Mouse (Mus musculus) hindbrain, embryonic 16.5 days (tissue): Measurements from ENCODE around the gene Eif2b5. TPM values are rescaled to one million over a fixed set of nuclear protein-coding genes. Genes with fewer than 3 reads are reported as not detected.

ENCODE experiments used
- ATAC-seq: fragments of 200-750 bp; cut with Nextera tagmentation; 2 replicates; pipeline ENCODE4 v1.8.0; 2017; ENCODE audit warnings: moderate TSS enrichment, moderate library complexity
- H3K27ac ChIP-seq: fragments of 300-500 bp; sonication (generic); 2 replicates; pipeline ENCODE4 v1.5.1; 2014; ENCODE audit warnings: low read depth, mild to moderate bottlenecking, control low read depth, low read length, moderate library complexity
- H3K27me3 ChIP-seq: fragments of 300-500 bp; sonication (generic); replicated peaks from 2 replicates; pipeline ENCODE4 v1.6.1; 2014; ENCODE audit warnings: low read length; ENCODE audit not compliant: control insufficient read depth, insufficient read depth
- H3K36me3 ChIP-seq: fragments of 300-500 bp; sonication (generic); 2 replicates; pipeline ENCODE4 v1.6.1; 2014; ENCODE audit warnings: mild to moderate bottlenecking, low read length, moderate library complexity, mixed read lengths; ENCODE audit not compliant: control insufficient read depth, insufficient read depth
- H3K4me1 ChIP-seq: fragments of 300-500 bp; sonication (generic); 2 replicates; pipeline ENCODE4 v1.6.1; 2014; ENCODE audit warnings: low read depth, low read length; ENCODE audit not compliant: control insufficient read depth, insufficient read depth
- H3K4me2 ChIP-seq: fragments of 300-500 bp; sonication (generic); 2 replicates; pipeline ENCODE4 v1.6.1; 2014; ENCODE audit warnings: mild to moderate bottlenecking, low read length, control low read depth, moderate library complexity
- H3K4me3 ChIP-seq: fragments of 300-500 bp; sonication (generic); 2 replicates; pipeline ENCODE4 v1.5.1; 2014; ENCODE audit warnings: mild to moderate bottlenecking, low read length, control low read depth, moderate library complexity
- H3K9ac ChIP-seq: fragments of 300-500 bp; sonication (generic); 2 replicates; pipeline ENCODE4 v1.6.1; 2014; ENCODE audit warnings: low read depth, mild to moderate bottlenecking, control low read depth, low read length, moderate library complexity
- H3K9me3 ChIP-seq: fragments of 300-500 bp; sonication (generic); 2 replicates; pipeline ENCODE4 v1.6.1; 2014; ENCODE audit warnings: mild to moderate bottlenecking, low read length, moderate library complexity; ENCODE audit not compliant: control insufficient read depth
- WGBS: fragments of 180-500 bp; shearing (Covaris S2); extraction: QIAGEN DNeasy Blood & Tissue Kit; methylation state at CpG from one replicate; pipeline ENCODE4 v1.1.7; 2014; 5-methylcytosine and 5-hydroxymethylcytosine counted together
- polyA plus RNA-seq: library from polyadenylated mRNA; unstranded; fragments of >200 nt; fragmentation: Nextera tagmentation; extraction: Ambion mirVana; gene quantifications from 2 replicates; pipeline ENCODE4 v1.2.1, GENCODE M21; 2015

Gene Eif2b5
- polyA plus RNA-seq, 1 experiment from 2014 or later: 97.3 TPM

- H3K9ac ChIP-seq: no peak overlapping the region
- 80% methylated on average over 7 of the region's 7 CpGs for WGBS
- no peak overlapping the region for H3K4me3 ChIP-seq
- ATAC-seq: no peak
- H3K27ac ChIP-seq: no peak overlapping the region
- H3K4me1 ChIP-seq: no peaks in the 10 kb centered on the region
- H3K4me2 ChIP-seq: no peak overlapping the region
- H3K27me3 ChIP-seq: no peaks in the 10 kb centered on the region
- H3K36me3 ChIP-seq: peaks cover 55% of the 10 kb centered on the region
- no peaks in the 10 kb centered on the region for H3K9me3 ChIP-seq
Observed at GRCm38 (mm10) chr16:20557381-20557780, 58.8 kb downstream of the Eif2b5 start.

Other genes starting within 250 kb of the Eif2b5 start
- 69.8 and 75.2 TPM in 2 replicates for gene Parl, start 196.4 kb upstream of the Eif2b5 start, polyA plus RNA-seq
- gene Cyp2ab1, start 173.4 kb upstream of the Eif2b5 start, polyA plus RNA-seq: not detected in 2 replicates
- gene Abcc5, start 72.4 kb upstream of the Eif2b5 start, polyA plus RNA-seq: 123 and 150 TPM in 2 replicates
- gene Dvl3, start 18.2 kb downstream of the Eif2b5 start, polyA plus RNA-seq: 28.5 and 40.4 TPM in 2 replicates
- 1,253 and 1,320 TPM in 2 replicates for gene Ap2m1, start 36.7 kb downstream of the Eif2b5 start, polyA plus RNA-seq
- 81.0 and 90.7 TPM in 2 replicates for gene Abcf3, start 49.8 kb downstream of the Eif2b5 start, polyA plus RNA-seq
- 31.9 and 36.8 TPM in 2 replicates for gene Vwa5b2, start 90.7 kb downstream of the Eif2b5 start, polyA plus RNA-seq
- 8.5 and 10.9 TPM in 2 replicates for gene Eef1akmt4, start 112.8 kb downstream of the Eif2b5 start, polyA plus RNA-seq
- gene Gm49333, start 112.8 kb downstream of the Eif2b5 start, polyA plus RNA-seq: not detected in 2 replicates
- 43.9 and 44.7 TPM in 2 replicates for gene Alg3, start 112.9 kb downstream of the Eif2b5 start, polyA plus RNA-seq
- 43.1 and 44.2 TPM in 2 replicates for gene Camk2n2, start 122.5 kb downstream of the Eif2b5 start, polyA plus RNA-seq
- 17.4 and 18.6 TPM in 2 replicates for gene Ece2, start 131.0 kb downstream of the Eif2b5 start, polyA plus RNA-seq
- gene Psmd2, start 152.8 kb downstream of the Eif2b5 start, polyA plus RNA-seq: 372 and 378 TPM in 2 replicates
- 133 and 143 TPM in 2 replicates for gene Eif4g1, start 169.5 kb downstream of the Eif2b5 start, polyA plus RNA-seq
- 49.6 and 56.7 TPM in 2 replicates for gene Fam131a, start 194.4 kb downstream of the Eif2b5 start, polyA plus RNA-seq
- 87.7 and 94.6 TPM in 2 replicates for gene Polr2h, start 218.8 kb downstream of the Eif2b5 start, polyA plus RNA-seq
- gene Clcn2, start 218.9 kb downstream of the Eif2b5 start, polyA plus RNA-seq: 24.9 and 26.8 TPM in 2 replicates
- 7.3 and 7.5 TPM in 2 replicates for gene Chrd, start 234.3 kb downstream of the Eif2b5 start, polyA plus RNA-seq
- gene Thpo, start 235.7 kb downstream of the Eif2b5 start, polyA plus RNA-seq: 0.93 and 1.4 TPM in 2 replicates